Mouse (Mus musculus) MN1 (cell line): ENCODE measurements around the gene Gm21973.

Experiments
- DNase-seq: peaks from one replicate; pipeline ENCODE4 v3.0.0-alpha.2; 2016; ENCODE audit warnings: low spot score

Gene Gm21973

DNA sequence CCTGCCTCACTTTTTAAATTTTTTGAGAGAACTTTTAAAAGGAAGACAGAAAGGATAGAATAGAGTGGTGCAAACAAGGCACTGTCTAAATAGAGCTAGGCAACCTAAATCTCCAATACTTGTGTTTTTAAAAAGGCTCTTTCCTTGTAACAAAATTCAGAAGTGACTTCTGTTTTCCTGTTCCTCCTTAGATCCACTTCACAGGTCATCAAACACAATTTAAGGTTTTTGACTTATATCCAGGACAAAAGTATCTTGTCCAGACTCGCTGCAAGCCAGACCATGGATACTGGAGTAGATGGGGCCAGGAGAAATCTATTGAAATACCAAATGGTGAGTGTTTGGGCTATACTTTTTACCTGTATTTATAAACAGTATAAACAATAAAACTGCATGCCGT, at the start of gene Gm21973:
Gm21973 (plus strand) TSS at position 301 of the 400 bp plus-strand sequence.
- no peak for DNase-seq

DNA sequence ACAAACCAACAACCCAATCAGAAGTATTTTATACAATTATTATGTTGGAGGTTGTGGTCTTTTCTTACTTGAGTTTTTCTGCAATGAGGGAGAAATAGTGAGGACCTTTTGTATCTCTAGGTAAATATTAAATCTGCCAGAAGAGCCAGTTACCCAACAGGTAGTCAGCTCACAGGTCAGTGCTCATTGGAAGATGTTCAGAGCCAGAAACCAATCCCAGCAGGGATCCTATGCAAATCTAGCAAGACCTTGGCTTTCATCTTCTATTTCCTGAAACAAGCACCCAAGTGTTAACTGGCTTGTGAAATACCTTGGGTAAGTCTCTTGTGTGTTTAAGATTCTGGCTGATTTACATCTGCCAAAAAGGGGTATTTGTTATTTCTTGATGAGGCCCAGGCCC, 48.8 kb upstream of the Gm21973 start:
- no peak for DNase-seq

- no peak for DNase-seq
Observed at GRCm38 (mm10) chr15:10277461-10277860, 47.7 kb upstream of the Gm21973 start.

DNA sequence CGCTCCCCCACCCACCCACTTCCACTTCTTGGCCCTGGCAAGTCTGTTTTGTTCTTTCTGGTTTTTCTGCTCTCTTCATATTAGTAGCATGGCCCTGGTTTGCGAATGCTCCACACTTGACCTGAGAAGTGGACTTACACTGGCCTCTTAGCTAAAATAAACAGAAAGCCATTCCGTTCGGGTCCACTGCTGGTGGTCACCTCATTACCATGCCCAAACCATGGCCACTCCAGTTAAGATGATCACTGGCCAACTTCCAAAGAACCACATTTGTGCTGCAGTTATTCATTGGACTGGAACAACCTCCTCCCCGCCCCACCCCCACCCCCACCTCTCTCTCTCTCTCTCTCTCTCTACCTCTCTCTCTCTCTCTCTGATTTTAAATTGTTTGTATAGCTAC, 43.6 kb upstream of the Gm21973 start:
- DNase-seq = no peak

DNA sequence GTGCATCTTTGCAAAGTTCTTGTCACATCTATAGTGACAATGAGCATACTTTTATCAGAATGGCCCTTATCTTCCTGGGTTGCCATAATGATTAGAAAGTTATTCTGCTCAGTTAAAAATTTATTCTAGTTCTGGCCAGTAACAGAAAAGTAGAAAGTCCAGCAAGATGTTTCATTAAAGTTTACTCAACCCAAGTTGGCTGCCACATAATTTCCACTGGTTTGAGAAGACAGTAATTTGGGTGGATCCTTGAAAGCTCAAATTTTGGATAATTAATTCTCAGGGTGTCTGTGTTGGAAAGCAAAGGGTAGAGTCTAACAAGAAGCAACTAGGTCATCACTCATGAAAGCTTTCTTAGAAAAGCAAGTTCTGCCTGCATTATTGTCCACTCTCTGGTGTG, 41.5 kb upstream of the Gm21973 start:
- DNase-seq = no peak

DNA sequence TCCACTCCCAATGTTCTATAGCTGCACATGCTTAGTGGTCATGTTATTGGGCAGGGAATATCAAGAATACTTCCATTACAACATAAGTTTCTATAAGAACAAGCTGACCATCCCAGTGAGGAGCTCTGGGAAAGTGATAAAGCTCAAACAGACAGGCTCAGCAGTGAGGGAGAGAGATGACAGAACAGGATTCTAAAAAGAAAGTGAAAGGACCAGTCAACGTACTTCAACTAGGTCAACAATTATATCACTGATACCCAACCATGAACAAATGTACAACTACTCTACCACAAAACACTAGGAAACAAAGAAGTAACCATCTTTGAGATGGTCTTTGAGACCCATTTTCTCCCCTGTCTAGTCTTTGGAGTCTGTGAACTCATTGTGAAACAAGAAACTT, 28.6 kb upstream of the Gm21973 start:
- no peak for DNase-seq

- DNase-seq = no peak
Observed at GRCm38 (mm10) chr15:10298058-10298457, 27.1 kb upstream of the Gm21973 start.

GRCm38 (mm10) chr15:10299467-10299866, 25.7 kb upstream of the Gm21973 start:
- no peak for DNase-seq

GRCm38 (mm10) chr15:10306461-10306860, 18.7 kb upstream of the Gm21973 start:
- no peak for DNase-seq

DNA sequence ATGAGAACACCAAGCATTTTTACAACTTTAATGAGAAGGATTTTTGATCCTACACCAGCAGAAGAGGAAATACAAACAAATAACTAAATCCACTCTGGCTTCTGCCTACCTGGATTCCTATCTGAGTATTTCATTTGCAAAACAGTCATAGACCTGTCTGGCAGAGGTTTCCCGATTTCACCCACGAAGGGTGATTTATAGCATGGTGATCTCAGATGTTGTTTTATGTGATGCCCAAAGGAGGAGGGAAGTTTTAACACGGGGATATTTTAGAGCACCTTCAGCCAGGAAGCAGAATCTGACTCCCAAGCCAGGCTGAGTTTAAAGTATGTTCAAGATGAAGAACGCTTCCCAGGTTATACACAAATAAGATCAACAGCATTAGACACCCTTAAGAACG, 13.4 kb upstream of the Gm21973 start:
- DNase-seq = no peak

DNA sequence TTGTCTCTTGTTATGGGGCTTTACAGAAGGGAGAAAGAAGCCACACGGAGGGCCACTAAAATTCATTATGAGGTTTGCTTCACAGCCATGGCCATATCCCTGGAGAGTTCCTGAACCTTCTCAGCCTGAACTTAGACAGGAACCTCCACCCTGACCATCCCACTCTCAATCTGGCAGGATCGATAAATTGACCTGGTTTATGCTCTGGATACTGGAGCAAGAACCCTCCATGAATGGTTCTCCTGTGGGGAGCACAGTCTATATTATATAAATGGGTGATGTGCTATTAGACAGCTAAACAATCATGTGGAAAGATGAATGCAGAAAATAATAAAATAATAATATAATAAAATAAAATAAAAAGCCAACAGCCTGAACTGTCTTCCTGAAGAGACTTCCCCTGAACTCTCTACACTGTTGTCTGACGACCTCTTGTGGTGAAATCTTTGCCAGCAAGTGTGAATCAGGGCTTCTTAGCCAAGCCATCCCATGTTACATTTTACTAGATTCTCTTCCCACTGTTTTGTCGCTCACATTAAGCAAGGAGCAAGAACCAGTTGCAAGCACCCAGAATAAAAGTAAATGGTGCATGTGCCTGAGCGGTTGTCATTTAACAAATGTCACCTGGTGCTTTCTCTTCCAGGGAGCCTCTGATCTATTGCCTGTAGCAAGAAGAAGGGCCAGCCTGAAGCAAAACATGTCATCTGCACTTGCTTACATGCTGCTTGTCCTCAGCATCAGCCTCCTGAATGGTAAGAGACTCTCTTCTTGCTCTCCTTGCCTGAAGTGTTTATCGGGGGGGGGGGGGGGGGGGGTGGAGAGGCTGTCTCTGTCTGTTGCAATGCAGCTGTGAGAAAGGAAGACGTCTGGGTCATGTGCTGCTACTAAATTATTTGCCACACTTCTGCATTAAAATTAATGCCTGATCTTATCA, 11.4 kb upstream of the Gm21973 start:
- no peak for DNase-seq

DNA sequence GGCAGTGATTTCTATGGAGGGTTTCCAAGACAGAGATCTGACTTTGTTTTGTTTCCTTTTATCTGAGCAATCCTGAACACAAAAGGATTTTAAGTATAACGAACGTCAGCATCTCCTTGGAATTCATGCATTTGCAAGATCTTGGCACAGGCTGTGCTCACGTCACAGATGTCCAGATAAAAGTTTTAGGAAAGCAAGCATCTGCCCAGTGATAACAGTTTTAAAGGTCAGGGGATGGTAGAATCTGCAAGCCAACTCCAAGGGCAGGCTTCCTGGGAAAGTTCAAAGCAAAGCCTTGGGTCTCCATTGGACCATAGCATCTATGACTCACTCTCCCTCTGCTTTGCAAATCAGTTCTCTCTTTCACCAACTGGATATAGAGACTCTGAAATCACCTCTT, 5.4 kb downstream of the Gm21973 start:
- no peak for DNase-seq

- no peak for DNase-seq
Observed at GRCm38 (mm10) chr15:10332566-10332965, 7.4 kb downstream of the Gm21973 start.

GRCm38 (mm10) chr15:10338606-10339005, 13.4 kb downstream of the Gm21973 start:
- no peak for DNase-seq

GRCm38 (mm10) chr15:10347044-10347443, 21.9 kb downstream of the Gm21973 start:
- DNase-seq = no peak

DNA sequence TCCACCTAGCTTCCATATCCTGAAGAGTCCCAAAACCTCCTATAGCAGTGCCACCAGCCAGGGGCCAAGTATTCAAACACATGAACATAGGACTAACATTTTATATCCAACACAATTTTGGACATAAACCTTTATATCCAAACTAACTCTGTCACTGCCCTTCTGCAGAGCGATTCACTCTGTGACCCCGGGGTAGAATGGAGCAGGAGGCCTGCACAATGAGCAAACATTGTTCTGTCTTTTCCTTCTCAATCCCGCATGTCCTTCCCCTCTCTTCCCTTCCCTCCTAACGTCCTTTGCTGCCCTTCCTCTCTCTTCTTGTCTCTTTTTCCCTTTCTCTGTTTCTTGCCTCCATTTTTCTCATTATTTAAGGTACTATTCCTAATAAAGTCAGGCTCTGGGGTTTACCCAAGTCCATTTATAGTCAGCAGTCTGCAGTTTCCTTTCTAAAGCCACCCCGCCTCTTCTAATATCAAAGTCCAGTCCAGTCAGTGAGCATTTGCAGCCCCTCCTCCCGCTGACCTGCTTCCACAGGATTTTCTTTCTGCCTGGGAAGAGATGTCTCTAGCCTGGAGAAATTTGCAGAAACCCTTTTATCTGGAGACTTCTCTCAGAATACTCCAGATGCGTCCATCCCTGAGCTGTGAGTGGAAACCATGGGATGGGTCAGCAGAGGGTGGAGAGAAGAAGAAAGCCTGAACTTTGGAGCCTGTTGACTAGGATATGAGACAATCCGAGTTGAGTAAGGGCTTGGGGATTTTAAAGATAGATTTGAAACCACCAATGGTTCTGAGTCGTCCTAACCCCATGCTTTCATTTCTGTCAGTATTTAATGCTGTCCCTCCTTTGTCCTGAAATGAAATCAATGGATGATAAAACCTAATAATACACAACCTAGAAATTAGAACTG, 33.1 kb downstream of the Gm21973 start, which contains the start of gene Agxt2:
Agxt2 (plus strand) TSS at position 494 of the 910 bp plus-strand sequence.
- no peak for DNase-seq

- no peak for DNase-seq
Observed at GRCm38 (mm10) chr15:10366331-10366730, 41.2 kb downstream of the Gm21973 start.

- no peak for DNase-seq
Observed at GRCm38 (mm10) chr15:10375404-10375803, 50.2 kb downstream of the Gm21973 start.

DNA sequence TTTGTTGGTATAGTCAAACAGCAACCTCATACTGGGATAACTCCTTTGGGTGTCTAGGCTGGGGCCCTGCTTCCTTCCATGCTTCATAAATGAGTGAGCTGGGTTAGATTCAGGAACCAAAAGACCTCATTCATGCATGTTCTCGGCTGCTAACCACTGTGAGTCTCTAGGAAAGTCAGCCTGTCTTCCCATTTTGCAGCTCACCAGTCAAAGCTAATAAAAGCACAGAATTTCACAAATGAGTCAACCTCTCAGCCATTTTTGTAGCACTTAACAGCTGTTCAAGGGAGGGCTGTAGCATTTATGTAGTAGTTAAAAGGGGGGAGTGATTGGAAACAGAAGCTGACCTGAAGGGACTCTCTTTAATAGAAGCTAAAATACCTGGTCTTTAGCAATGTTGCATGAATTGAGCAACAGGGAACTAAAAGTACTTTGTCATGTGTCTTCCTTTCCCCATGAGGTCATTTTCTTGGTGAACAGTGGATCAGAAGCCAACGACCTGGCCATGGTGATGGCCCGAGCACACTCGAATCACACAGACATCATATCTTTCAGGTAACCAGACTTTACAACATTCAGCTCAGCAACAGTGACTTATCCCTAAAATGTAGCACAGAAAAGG, 53.3 kb downstream of the Gm21973 start:
- no peak for DNase-seq

DNA sequence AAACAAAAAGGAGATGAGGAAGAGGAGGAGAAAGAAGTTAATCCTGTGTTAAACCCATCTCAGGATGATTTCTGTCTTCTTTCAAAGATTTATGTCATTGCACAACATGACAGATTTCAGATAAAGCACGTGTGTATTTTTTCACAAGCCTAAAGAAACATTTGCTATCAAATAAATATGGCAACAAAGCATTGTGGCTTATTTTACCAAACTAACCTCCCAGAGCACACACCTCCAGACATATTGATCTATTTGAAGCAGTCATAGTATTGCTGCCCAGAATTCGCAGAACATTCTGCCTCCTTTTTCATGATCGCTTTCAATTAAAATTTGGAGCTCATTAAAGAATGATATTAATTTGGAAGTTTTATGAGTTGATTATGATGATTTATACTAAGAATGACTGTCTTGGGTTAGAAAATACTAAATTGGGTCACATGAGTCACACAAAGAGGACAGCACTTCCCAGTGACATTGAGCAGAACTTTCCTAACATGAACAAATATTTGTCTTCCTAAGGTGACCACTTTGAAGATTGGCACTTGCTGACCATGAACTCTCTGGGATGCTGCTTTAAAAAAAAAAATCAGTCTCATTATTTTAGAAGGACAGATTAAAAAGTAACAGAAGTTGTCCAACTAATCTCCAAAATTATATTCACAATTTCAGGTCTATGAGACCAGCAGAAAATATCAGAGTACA, 54.7 kb downstream of the Gm21973 start:
- DNase-seq = no peak

DNA sequence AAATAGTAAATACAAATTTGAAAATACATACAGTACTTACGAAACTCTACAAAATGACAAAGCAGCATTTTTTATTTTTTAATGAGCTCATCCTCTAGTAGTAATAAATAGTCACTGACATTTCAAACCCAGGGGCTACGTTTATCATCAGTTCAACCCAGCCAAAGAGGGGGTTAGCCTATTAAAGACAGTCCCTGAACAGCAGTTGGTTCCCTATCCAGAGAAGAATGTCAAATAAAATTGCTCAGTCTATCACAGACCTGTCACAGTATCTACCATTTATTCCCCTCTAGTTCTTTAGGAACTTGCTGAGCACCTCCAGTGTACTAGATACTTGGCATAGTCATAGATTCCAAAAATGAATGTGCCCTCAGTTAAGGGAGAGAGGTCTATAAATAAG, 62.1 kb downstream of the Gm21973 start:
- DNase-seq = no peak

DNA sequence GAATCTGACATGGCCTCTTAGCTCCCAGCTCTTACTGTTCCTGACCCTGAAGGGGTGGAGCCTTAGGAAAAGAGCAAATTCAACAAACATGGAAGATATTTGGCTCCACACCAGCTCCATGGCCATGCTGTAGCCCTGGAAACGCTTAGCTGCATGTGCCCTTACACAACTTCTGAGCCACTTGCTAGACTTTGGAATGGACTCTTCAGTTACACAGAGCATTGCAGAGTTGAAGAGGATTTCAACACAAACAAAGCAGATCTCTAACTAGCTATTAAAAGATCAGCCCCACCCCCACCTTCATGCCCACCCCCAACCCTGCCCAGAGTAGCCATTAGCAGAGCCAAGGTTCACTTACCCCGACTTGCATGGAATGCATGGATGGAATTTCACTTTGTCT, 74.6 kb downstream of the Gm21973 start:
- no peak for DNase-seq
